Mouse (Mus musculus) cerebral cortex, adult 2 months (tissue): ENCODE results near the gene Gm10591.

Source experiments
- WGBS: fragments of 180-500 bp; shearing (Covaris S2); methylation state at CpG from one replicate; pipeline ENCODE4 v1.1.7; 2018; 5-methylcytosine and 5-hydroxymethylcytosine counted together

The Gm10591 gene

DNA sequence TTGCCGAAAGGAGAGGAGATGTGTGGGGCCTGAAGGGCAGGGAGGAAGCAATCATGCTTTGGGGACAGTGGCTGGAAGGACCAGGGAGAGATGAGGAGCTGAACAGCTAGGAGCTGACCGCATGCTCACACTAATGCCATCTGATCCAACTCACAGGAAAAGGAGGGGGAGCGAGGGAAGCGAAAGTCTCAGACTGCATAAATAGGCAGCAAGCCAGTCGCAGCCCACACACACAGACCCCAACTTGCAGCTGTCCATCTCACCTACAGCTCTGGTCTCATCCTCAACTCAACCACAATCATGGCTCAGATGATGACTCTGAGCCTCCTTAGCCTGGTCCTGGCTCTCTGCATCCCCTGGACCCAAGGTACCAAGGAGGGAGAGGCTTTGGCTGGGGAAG is at the start of gene Gm10591:
Gene Gm10591 (plus strand): TSS at position 301 of the 400 bp plus-strand sequence.
- no CpG with 5 or more reads among the region's 5 CpGs for whole genome bisulfite sequencing

DNA sequence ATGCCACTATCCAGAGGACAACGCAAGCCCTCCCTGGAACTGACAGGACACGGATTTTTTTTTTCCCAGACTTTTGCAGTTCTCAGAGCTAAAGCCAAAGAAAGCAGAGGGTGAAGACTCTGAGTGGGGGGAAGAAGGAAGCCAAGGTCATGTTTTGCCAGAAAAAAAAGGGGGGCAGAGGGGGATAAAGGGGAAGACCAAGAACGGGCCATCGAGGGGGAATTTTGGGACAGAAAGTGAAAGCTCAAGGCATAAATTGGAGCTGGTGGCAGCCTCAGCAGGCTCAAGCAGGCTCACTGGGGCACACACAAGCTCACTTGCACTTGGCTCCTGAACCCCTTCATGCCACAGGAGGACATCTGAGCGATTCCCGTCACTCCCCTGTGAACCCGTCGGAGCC is 17.4 kb downstream of the Gm10591 start, which contains the start of gene Gm2564:
Gene Gm2564 (plus strand): TSS at position 301 of the 400 bp plus-strand sequence.
- WGBS = no CpG with 5 or more reads among the region's 8 CpGs

DNA sequence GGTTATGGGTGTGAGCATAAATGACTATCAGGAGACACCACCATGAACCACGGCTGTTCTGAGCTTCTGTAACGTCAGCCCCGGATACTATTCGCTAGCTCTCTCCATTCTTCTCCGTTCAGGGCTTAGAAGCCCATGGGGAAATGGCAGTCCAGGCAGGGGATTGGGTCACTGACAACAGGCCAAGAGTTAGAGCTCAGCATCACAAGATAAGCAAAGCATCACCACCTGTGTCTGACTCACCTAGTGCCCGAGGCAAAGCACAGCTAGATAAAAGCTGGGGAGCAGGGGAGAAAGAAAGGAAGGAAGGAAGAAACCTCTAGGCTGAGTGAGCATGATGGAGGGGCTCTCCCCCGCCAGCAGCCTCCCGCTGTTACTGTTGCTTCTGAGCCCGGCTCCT is 43.0 kb downstream of the Gm10591 start, which contains the start of gene Ccl27b:
Gene Ccl27b (plus strand): TSS at position 301 of the 400 bp plus-strand sequence.
- WGBS = no CpG with 5 or more reads among the region's 9 CpGs

DNA sequence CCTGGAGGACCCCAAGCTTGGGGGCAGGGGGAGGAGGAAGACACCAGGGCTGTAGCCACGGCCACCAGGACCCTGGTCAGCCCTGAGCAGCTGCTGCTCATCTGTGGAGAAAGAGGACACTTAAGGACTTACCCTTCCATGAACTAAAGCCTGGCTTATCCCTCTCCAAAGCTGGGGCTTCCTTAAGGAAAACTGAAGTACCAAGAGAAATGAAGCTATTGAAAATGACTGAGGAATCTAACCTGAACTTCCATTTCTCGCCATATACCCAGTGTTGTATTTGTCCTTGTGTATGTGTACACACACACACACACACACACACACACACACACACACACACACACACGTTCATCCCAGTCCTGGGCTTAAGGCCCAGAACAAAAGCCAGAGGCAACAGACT is 49.8 kb downstream of the Gm10591 start, which contains the start of gene Il11ra2:
Gene Il11ra2 (minus strand): TSS at position 101 of the 400 bp plus-strand sequence.
- WGBS = no CpG with 5 or more reads among the region's 3 CpGs
